Mouse (Mus musculus) hindbrain, embryonic 15.5 days (tissue): ENCODE data around the gene Klhl5. TPM values are rescaled to one million over a fixed set of nuclear protein-coding genes. Genes with fewer than 3 reads are reported as not detected.

Source experiments
- ATAC-seq: fragments of 200-750 bp; cut with Nextera tagmentation; 2 replicates; pipeline ENCODE4 v1.8.0; 2017; ENCODE audit warnings: low read depth, moderate number of reproducible peaks, moderate TSS enrichment; ENCODE audit not compliant: low FRiP score
- H3K27ac ChIP-seq: fragments of 300-500 bp; sonication (generic); replicated peaks from 2 replicates; pipeline ENCODE4 v1.5.1; 2015; ENCODE audit warnings: mild to moderate bottlenecking, inconsistent platforms
- H3K27me3 ChIP-seq: fragments of 300-500 bp; sonication (generic); 2 replicates; pipeline ENCODE4 v1.6.1; 2015; ENCODE audit warnings: control low read depth, inconsistent platforms
- H3K36me3 ChIP-seq: fragments of 300-500 bp; sonication (generic); 2 replicates; pipeline ENCODE4 v1.6.1; 2015; ENCODE audit warnings: control low read depth, inconsistent platforms
- H3K4me1 ChIP-seq: fragments of 300-500 bp; sonication (generic); replicated peaks from 2 replicates; pipeline ENCODE4 v1.6.1; 2015; ENCODE audit warnings: control low read depth, inconsistent platforms
- H3K4me2 ChIP-seq: fragments of 300-500 bp; sonication (generic); 2 replicates; pipeline ENCODE4 v1.6.1; 2015; ENCODE audit warnings: moderate library complexity, mild to moderate bottlenecking, inconsistent platforms
- H3K4me3 ChIP-seq: fragments of 300-500 bp; sonication (generic); 2 replicates; pipeline ENCODE4 v1.5.1; 2015; ENCODE audit warnings: mild to moderate bottlenecking, inconsistent platforms
- H3K9ac ChIP-seq: fragments of 300-500 bp; sonication (generic); 2 replicates; pipeline ENCODE4 v1.6.1; 2015; ENCODE audit warnings: inconsistent platforms
- H3K9me3 ChIP-seq: fragments of 300-500 bp; sonication (generic); 2 replicates; pipeline ENCODE4 v1.6.1; 2016; ENCODE audit warnings: control low read depth, inconsistent platforms
- WGBS: fragments of 180-500 bp; shearing (Covaris S2); methylation state at CpG from one replicate; pipeline ENCODE4 v1.1.7; 2015; 5-methylcytosine and 5-hydroxymethylcytosine counted together
- polyA plus RNA-seq: library from polyadenylated mRNA; unstranded; fragments of >200 nt; fragmentation: Nextera tagmentation; extraction: Ambion mirVana; gene quantifications from 2 replicates; pipeline ENCODE4 v1.2.1, GENCODE M21; 2015

Gene Klhl5
- polyA plus RNA-seq, 1 experiment from 2014 or later = 47.3 TPM

- H3K27me3 ChIP-seq = no peaks in the 10 kb centered on the region
- H3K9ac ChIP-seq = no peak overlapping the region
- H3K9me3 ChIP-seq = no peaks in the 10 kb centered on the region
- 51% methylated on average over 21 of the region's 21 CpGs for WGBS
- no peaks in the 10 kb centered on the region for H3K36me3 ChIP-seq
- ATAC-seq = peak; percentile 50; the same call in 1 of the 2 replicates
- peak overlapping the region; percentile 61 for H3K27ac ChIP-seq
- H3K4me3 ChIP-seq = no peak overlapping the region
- H3K4me2 ChIP-seq = 0 out of 2 replicates have a peak overlapping the region, but pooled peaks have one; percentile 11
- peaks cover 24% of the 10 kb centered on the region for H3K4me1 ChIP-seq
These were observed 73.9 kb downstream of the Klhl5 start for GRCm38 (mm10) chr5:65181160-65181793.

GRCm38 (mm10) chr5:65181794-65182169 is 74.4 kb downstream of the Klhl5 start:
- peaks cover 21% of the 10 kb centered on the region for H3K4me1 ChIP-seq
- H3K27me3 ChIP-seq = no peaks in the 10 kb centered on the region
- ATAC-seq = peak; percentile 71; the same call in 1 of the 2 replicates
- no peak overlapping the region for H3K4me3 ChIP-seq
- H3K4me2 ChIP-seq = no peak overlapping the region
- no peaks in the 10 kb centered on the region for H3K9me3 ChIP-seq
- no peaks in the 10 kb centered on the region for H3K36me3 ChIP-seq
- WGBS = 78% methylated on average over 4 of the region's 4 CpGs
- H3K27ac ChIP-seq = peak overlapping the region; percentile 61
- H3K9ac ChIP-seq = no peak overlapping the region

- no peak overlapping the region for H3K9ac ChIP-seq
- no peaks in the 10 kb centered on the region for H3K36me3 ChIP-seq
- no peak overlapping the region for H3K27ac ChIP-seq
- ATAC-seq = no peak
- 50% methylated on average over 1 of the region's 1 CpGs for WGBS
- H3K9me3 ChIP-seq = no peaks in the 10 kb centered on the region
- H3K4me2 ChIP-seq = no peak overlapping the region
- H3K4me3 ChIP-seq = no peak overlapping the region
- H3K4me1 ChIP-seq = peaks cover 16% of the 10 kb centered on the region
- H3K27me3 ChIP-seq = no peaks in the 10 kb centered on the region
These were observed 74.9 kb downstream of the Klhl5 start for GRCm38 (mm10) chr5:65182268-65182667.

GRCm38 (mm10) chr5:65191601-65192000 is 84.3 kb downstream of the Klhl5 start:
- no peak overlapping the region for H3K9ac ChIP-seq
- ATAC-seq = no peak
- H3K36me3 ChIP-seq = no peaks in the 10 kb centered on the region
- H3K4me2 ChIP-seq = no peak overlapping the region
- 86% methylated on average over 5 of the region's 5 CpGs for WGBS
- H3K9me3 ChIP-seq = no peaks in the 10 kb centered on the region
- H3K4me1 ChIP-seq = no peaks in the 10 kb centered on the region
- H3K27ac ChIP-seq = no peak overlapping the region
- H3K27me3 ChIP-seq = no peaks in the 10 kb centered on the region
- H3K4me3 ChIP-seq = no peak overlapping the region

GRCm38 (mm10) chr5:65194441-65194840 is 87.1 kb downstream of the Klhl5 start:
- Histone ChIP-seq H3K9me3 (no peaks in the 10 kb centered on the region), H3K4me1 (no peaks in the 10 kb centered on the region; the same call in 1 of the 2 replicates), H3K27ac (no peak overlapping the region), H3K36me3 (no peaks in the 10 kb centered on the region), H3K9ac (no peak overlapping the region), H3K4me3 (no peak overlapping the region), H3K4me2 (no peak overlapping the region), H3K27me3 (no peaks in the 10 kb centered on the region)
- WGBS = 92% methylated on average over 9 of the region's 9 CpGs
- ATAC-seq = no peak

GRCm38 (mm10) chr5:65199346-65200128 is 92.2 kb downstream of the Klhl5 start, which contains the start of gene Wdr19:
Wdr19 (plus strand) TSS chr5:65199696.
- no peaks in the 10 kb centered on the region for H3K9me3 ChIP-seq
- peaks cover 8% of the 10 kb centered on the region for H3K4me1 ChIP-seq
- peak within 1 kb of the TSS; percentile 64 for H3K9ac ChIP-seq
- H3K27me3 ChIP-seq = no peaks in the 10 kb centered on the region
- H3K4me2 ChIP-seq = peak within 1 kb of the TSS; percentile 78
- H3K36me3 ChIP-seq = 0 out of 2 replicates have a peak, but pooled peaks cover 6% of the 10 kb centered on the region
- H3K27ac ChIP-seq = peak within 1 kb of the TSS; percentile 86
- peak within 1 kb of the TSS; percentile 56 for H3K4me3 ChIP-seq
- ATAC-seq = peak; percentile 100
- WGBS = under 1% methylated on average over 37 of the region's 37 CpGs

GRCm38 (mm10) chr5:65204726-65205125 is 97.4 kb downstream of the Klhl5 start:
- WGBS = 86% methylated on average over 2 of the region's 2 CpGs
- ATAC-seq = no peak

GRCm38 (mm10) chr5:65213321-65213720 is 106.0 kb downstream of the Klhl5 start:
- no peaks in the 10 kb centered on the region for H3K4me1 ChIP-seq
- 17% methylated on average over 7 of the region's 7 CpGs for WGBS
- no peaks in the 10 kb centered on the region for H3K9me3 ChIP-seq
- H3K4me2 ChIP-seq = no peak overlapping the region
- no peak overlapping the region for H3K27ac ChIP-seq
- no peaks in the 10 kb centered on the region for H3K27me3 ChIP-seq
- H3K4me3 ChIP-seq = no peak overlapping the region
- no peak for ATAC-seq
- H3K9ac ChIP-seq = no peak overlapping the region
- 0 out of 2 replicates have a peak, but pooled peaks cover 3% of the 10 kb centered on the region for H3K36me3 ChIP-seq

More at GRCm38 (mm10) chr5:65204726-65205125, 97.4 kb downstream of the Klhl5 start:
- Histone ChIP-seq H3K27me3 (no peaks in the 10 kb centered on the region), H3K9ac (no peak overlapping the region), H3K36me3 (0 out of 2 replicates have a peak, but pooled peaks cover 6% of the 10 kb centered on the region), H3K9me3 (no peaks in the 10 kb centered on the region), H3K4me1 (peaks cover 8% of the 10 kb centered on the region), H3K4me2 (no peak overlapping the region), H3K27ac (no peak overlapping the region), H3K4me3 (no peak overlapping the region)

Other genes starting within 250 kb of the Klhl5 start
- 0.32 and 0.47 TPM in 2 replicates for gene Tlr1, start 174.0 kb upstream of the Klhl5 start, polyA plus RNA-seq
- 0.19 and 0.33 TPM in 2 replicates for gene Tlr6, start 147.4 kb upstream of the Klhl5 start, polyA plus RNA-seq
- 9.1 and 9.2 TPM in 2 replicates for gene Fam114a1, start 137.5 kb upstream of the Klhl5 start, polyA plus RNA-seq
- gene Tmem156, start 15.4 kb upstream of the Klhl5 start, polyA plus RNA-seq = 0.14 TPM in 1 of 2 replicates, not detected in the other
- 11.8 and 13.3 TPM in 2 replicates for gene Wdr19, start 92.2 kb downstream of the Klhl5 start, polyA plus RNA-seq
- 29.9 and 37.4 TPM in 2 replicates for gene Rfc1, start 228.1 kb downstream of the Klhl5 start, polyA plus RNA-seq
- gene Klb, start 240.8 kb downstream of the Klhl5 start, polyA plus RNA-seq = 0.08 and 0.32 TPM in 2 replicates